9 mouse cellular contexts compared by ENCODE assay signal in the genomic region with DNA sequence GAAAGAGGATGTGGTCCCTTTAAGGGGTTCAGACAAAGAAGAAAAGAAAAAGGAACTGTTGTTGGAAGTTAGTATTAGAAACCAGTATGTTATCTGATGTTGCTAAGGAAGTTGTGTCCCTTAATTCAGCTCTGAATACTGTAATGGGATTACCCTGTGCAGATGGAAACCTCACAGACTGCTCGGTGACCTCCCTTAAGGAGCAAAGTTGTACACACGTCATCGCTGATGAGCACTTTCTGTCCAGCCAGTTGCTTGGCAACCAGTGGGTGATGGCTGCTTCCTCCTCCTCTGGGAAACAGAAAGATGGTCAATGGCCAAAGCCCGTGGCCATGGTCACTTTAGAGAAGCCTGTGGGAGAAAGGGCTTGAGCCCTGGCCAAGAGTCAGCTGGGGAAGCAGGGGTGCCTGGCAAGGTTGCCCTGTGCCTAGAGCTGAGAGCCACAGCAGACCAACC. TPM values are rescaled to one million over a fixed set of nuclear protein-coding genes. Genes with fewer than 3 reads are reported as not detected.
DNase-seq lines count a peak whose midpoint lies in the region; ATAC-seq and TF ChIP-seq lines count a peak whose summit lies in the region.
"Had no signal": no experiment of that assay in that cellular context is flagged by ENCODE, and none has a peak within 500 bp of the region (broad histone marks: within the 10 kb centered on the region; RNA-seq: fewer than 3 reads in every experiment).

No protein-coding gene starts in this region.

- no peak for TF ChIP-seq CTCF in thymus, adult 2 months (IDR thresholded peaks at IDR 0.05; ENCODE audit: borderline replicate concordance, control insufficient read depth, extremely low read depth, insufficient read depth, low read length, poor library complexity)

- ATAC-seq in cerebellum, adult (ENCODE audit: insufficient number of reproducible peaks, low FRiP score, low TSS enrichment): no peak

- peaks cover 37% of the 10 kb centered on the region for H3K4me1 ChIP-seq in thymus, adult 2 months (replicated peaks; ENCODE audit: control insufficient read depth, insufficient read depth, low read length)

- peak; percentile 49 for DNase-seq in cerebellum, adult 11-12 months
- DNase-seq in spleen, postnatal 36 days (ENCODE audit: low spot score in 2 of 2): peak; percentile 27 to 41
- DNase-seq in spleen, postnatal 14 days (ENCODE audit: low spot score in 2 of 2): no peak
- peak; percentile 67 for DNase-seq in gastrocnemius, postnatal 14 days
- peak; percentile 75 for DNase-seq in layer of hippocampus, adult 9-11 months
- peak; percentile 61 to 63 for DNase-seq in natural killer cell, adult 2 months (ENCODE audit: low spot score in 2 of 2)
- DNase-seq in thymus, adult 2 months: no peak

- H3K27ac ChIP-seq in thymus, adult 2 months (ENCODE audit: control insufficient read depth, insufficient read depth, low read length): no peak overlapping the region

- no peaks in the 10 kb centered on the region for H3K36me3 ChIP-seq in thymus, adult 2 months (ENCODE audit: control insufficient read depth, insufficient read depth, low read length)

- 5% methylated on average over 4 of the region's 4 CpGs for WGBS in thymus, adult 2 months

- TF ChIP-seq POLR2A in thymus, adult 2 months (IDR thresholded peaks at IDR 0.05; ENCODE audit: control insufficient read depth, extremely low read depth, insufficient read depth, low read length, poor library complexity): no peak

- intact Hi-C loops in gastrocnemius, postnatal 14 days (cut with DNase I; ENCODE audit: low total_unique reads): no loop called here

- no peaks in the 10 kb centered on the region for H3K27me3 ChIP-seq in thymus, adult 2 months (ENCODE audit: control insufficient read depth, insufficient read depth, low read length)

- H3K4me3 ChIP-seq in thymus, adult 2 months (ENCODE audit: control insufficient read depth, insufficient read depth, low read length): no peak overlapping the region
- H3K4me3 ChIP-seq: erythroblast, embryonic 14.5 days had no signal

RNA-seq across cellular contexts. Expression of gene Ccin, which starts 9.7 kb away (rescaled TPM):
- under 1 TPM in 1 of 2 experiments, not detected in 1; 0.14 TPM for total RNA-seq in gastrocnemius, postnatal 14 days (2021)
- 0.11 and 0.32 TPM in 2 replicates for polyA plus RNA-seq in thymus, adult 2 months (2012; rRNA removed)
- polyA plus RNA-seq: erythroblast, embryonic 14.5 days had no signal

RNA-seq across cellular contexts. Expression of gene Glipr2, which starts 16.4 kb away (rescaled TPM):
- 10 to 100 TPM in 1 of 2 experiments, 1 to 10 TPM in 1; 6.8 to 10.2 TPM for total RNA-seq in gastrocnemius, postnatal 14 days (2021)
- 20.6 and 23.4 TPM in 2 replicates for polyA plus RNA-seq in thymus, adult 2 months (2012; rRNA removed)

RNA-seq across cellular contexts. Expression of gene Clta, which starts 30.7 kb away (rescaled TPM):
- total RNA-seq in gastrocnemius, postnatal 14 days (2021): 10 to 100 TPM; 65.7 to 75.0 TPM
- polyA plus RNA-seq in thymus, adult 2 months (2012; rRNA removed): 184 and 193 TPM in 2 replicates

Comparison
In these comparisons a context has a peak if more than half of its experiments do, and no peak if none do; other contexts are left out.
1. DNase-seq: peak in cerebellum, adult 11-12 months (single experiment), spleen, postnatal 36 days (2 of 2), gastrocnemius, postnatal 14 days (single experiment), layer of hippocampus, adult 9-11 months (single experiment) and natural killer cell, adult 2 months (2 of 2); none in spleen, postnatal 14 days (0 of 2) and thymus, adult 2 months (single experiment).